Mouse (Mus musculus) G1E (cell line): ENCODE results near the gene Clca2. TPM values are rescaled to one million over a fixed set of nuclear protein-coding genes. Genes with fewer than 3 reads are reported as not detected.
"Not testable (repeated sequence)": the region's sequence is repeated elsewhere in the genome, so short reads cannot be mapped to it uniquely, and the experiment has no call there.

Experiments
- ATAC-seq: 2 replicates; pipeline ENCODE4 v1.8.0; 2016; ENCODE audit warnings: mild to moderate bottlenecking; ENCODE audit not compliant: insufficient number of reproducible peaks, poor library complexity, low FRiP score, severe bottlenecking; ENCODE audit errors: extremely low read depth
- DNase-seq: peaks from one replicate; pipeline ENCODE4 v3.0.0; 2012; ENCODE audit warnings: low spot score
- H3K27me3 ChIP-seq: 2 replicates; pipeline ENCODE4 v1.6.1; 2012; ENCODE audit warnings: mild to moderate bottlenecking, low read length, inconsistent platforms; ENCODE audit not compliant: insufficient read depth
- H3K36me3 ChIP-seq: replicated peaks from 2 replicates; pipeline ENCODE3; 2012; ENCODE audit warnings: mild to moderate bottlenecking, inconsistent platforms
- H3K4me1 ChIP-seq: 2 replicates; pipeline ENCODE4 v1.6.1; 2012; ENCODE audit warnings: low read depth, low read length, inconsistent platforms, mixed read lengths; ENCODE audit not compliant: insufficient read depth
- H3K4me3 ChIP-seq: 2 replicates; pipeline ENCODE4 v1.5.1; 2012; ENCODE audit warnings: low read depth, mild to moderate bottlenecking, inconsistent platforms, low read length, moderate library complexity, mixed read lengths
- H3K9me3 ChIP-seq: replicated peaks from 2 replicates; pipeline ENCODE4 v1.6.1; 2012; ENCODE audit warnings: inconsistent platforms
- CTCF ChIP-seq: IDR thresholded peaks from 2 replicates; pipeline ENCODE4 v1.5.1; 2012; ENCODE audit warnings: low read depth, low read length, inconsistent platforms, mixed read lengths
- GATA1 ChIP-seq: IDR thresholded peaks from 2 replicates; pipeline ENCODE4 v1.6.1; 2012; ENCODE audit warnings: borderline replicate concordance, low read length, inconsistent platforms, mixed read lengths
- GATA2 ChIP-seq: IDR thresholded peaks from 2 replicates; pipeline ENCODE4 v1.6.1; 2012; ENCODE audit warnings: low read depth, low read length, inconsistent platforms, borderline replicate concordance
- POLR2AphosphoS5 ChIP-seq: IDR thresholded peaks from 2 replicates; pipeline ENCODE4 v1.6.1; 2012; ENCODE audit warnings: low read depth, low read length, inconsistent platforms; ENCODE audit not compliant: insufficient replicate concordance
- TAL1 ChIP-seq: conservative IDR thresholded peaks from 2 replicates; pipeline ENCODE4 v1.6.1; 2012; ENCODE audit warnings: low read depth, low read length, inconsistent platforms, mixed read lengths
- polyA plus RNA-seq: library from polyadenylated mRNA; stranded (reverse); fragments of >175 nt; gene quantifications from 2 replicates; pipeline ENCODE4 v1.2.3, GENCODE M21; 2012
- total RNA-seq, 2 experiments: library from RNA; stranded (forward) in 1 of 2; stranded (reverse) in 1 of 2; fragments of 200-1000 nt in 1 of 2; fragments of >200 nt in 1 of 2; fragmentation: Nextera tagmentation in 1 of 2; gene quantifications; 2 replicates each; pipeline ENCODE4 v1.2.3; 2014 to 2017

The Clca2 gene
- total and polyA plus RNA-seq, 3 experiments = 0.05 TPM; not detected in 2

DNA sequence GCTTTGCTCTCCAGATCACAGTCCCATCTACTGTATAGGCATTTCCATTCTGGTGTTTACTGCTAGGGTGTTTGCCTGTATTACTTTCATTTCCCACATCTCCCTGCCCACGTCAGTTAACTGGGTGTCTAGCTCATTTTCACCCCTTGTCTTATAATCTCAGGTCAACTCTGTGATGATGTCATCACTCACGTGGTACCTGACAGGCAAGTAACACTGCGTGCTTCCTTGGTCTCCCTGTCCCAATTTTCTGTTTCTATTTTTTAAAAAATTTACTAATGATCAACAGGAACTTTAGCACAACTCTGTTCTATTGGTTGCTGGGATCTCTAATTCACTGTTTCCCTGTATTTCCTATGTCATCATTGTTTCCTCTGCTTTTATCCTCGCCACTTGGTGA, 30.3 kb downstream of the Clca2 start:
- Histone ChIP-seq H3K4me3 (no peak overlapping the region), H3K4me1 (peaks cover 9% of the 10 kb centered on the region), H3K9me3 (no peaks in the 10 kb centered on the region), H3K36me3 (no peaks in the 10 kb centered on the region), H3K27me3 (peaks cover 11% of the 10 kb centered on the region)
- TF ChIP-seq GATA2 (no peak), POLR2AphosphoS5 (no peak), TAL1 (no peak), CTCF (no peak), GATA1 (no peak)
- DNase-seq (no peak), ATAC-seq (no peak)

GRCm38 (mm10) chr3:145055138-145055537, 44.1 kb downstream of the Clca2 start:
- peaks cover 11% of the 10 kb centered on the region for H3K4me1 ChIP-seq
- not testable (repeated sequence) for H3K36me3 ChIP-seq, H3K4me3 ChIP-seq, H3K27me3 ChIP-seq, DNase-seq, ATAC-seq, H3K9me3 ChIP-seq

DNA sequence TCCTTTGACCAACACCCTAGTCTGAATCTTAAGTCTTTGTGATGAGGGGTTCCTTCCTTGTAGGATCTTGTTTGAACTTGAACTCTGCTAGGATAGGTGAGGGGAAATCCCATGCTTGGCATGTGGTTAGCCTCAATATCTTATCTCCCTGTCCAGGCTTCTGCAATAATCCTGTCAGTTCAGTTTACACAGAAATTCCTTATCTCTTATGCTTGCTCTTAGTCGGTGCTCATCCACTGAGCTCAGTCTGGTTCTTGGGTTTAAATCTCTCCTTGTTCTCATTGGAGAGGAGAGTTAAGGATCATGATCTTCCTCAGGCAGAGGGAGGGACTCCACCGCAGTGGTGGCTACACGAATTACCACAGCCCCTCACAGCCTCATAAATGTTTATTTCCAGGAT, 49.4 kb downstream of the Clca2 start:
- Histone ChIP-seq H3K9me3 (no peaks in the 10 kb centered on the region), H3K27me3 (peaks cover 5% of the 10 kb centered on the region; the same call in 1 of the 2 replicates), H3K36me3 (no peaks in the 10 kb centered on the region), H3K4me3 (no peak overlapping the region), H3K4me1 (peaks cover 32% of the 10 kb centered on the region)
- peak; percentile 73 for DNase-seq
- no peak for TF ChIP-seq CTCF
- TF ChIP-seq TAL1 = peak; percentile 94
- ATAC-seq = peak; percentile 97

DNA sequence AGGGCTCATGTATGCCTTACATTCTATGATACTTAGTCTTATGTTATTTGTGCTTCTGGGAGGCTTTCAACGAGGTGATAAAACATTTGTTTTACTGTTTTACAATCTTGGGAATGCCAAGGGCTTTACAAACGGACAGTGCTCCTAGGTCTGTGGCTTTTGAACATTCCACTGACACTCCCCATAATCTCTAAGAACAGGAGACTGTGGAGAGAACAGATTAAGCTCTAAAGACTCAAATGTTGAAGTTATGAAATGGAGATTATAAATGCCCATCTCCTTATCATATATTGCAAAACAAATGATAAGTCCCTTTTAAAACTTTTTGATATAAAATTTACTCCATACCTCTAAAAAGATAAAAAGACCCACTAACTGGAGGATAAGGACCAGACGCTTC, 60.4 kb downstream of the Clca2 start:
- Histone ChIP-seq H3K36me3 (no peaks in the 10 kb centered on the region), H3K4me1 (peaks cover 24% of the 10 kb centered on the region), H3K4me3 (no peak overlapping the region), H3K9me3 (no peaks in the 10 kb centered on the region), H3K27me3 (no peaks in the 10 kb centered on the region)
- TF ChIP-seq TAL1 (peak; percentile 38; the same call in 1 of the 2 replicates), CTCF (no peak)
- ATAC-seq (peak; percentile 60), DNase-seq (no peak)

GRCm38 (mm10) chr3:145032676-145033075, 66.6 kb downstream of the Clca2 start, which contains the start of gene Clca1:
TSS of gene Clca1 (minus strand) at chr3:145032776.
- no peaks in the 10 kb centered on the region for H3K36me3 ChIP-seq
- H3K27me3 ChIP-seq = peaks cover 18% of the 10 kb centered on the region
- H3K4me3 ChIP-seq = no peak within 1 kb of the TSS
- peaks cover 12% of the 10 kb centered on the region for H3K4me1 ChIP-seq
- TF ChIP-seq CTCF (no peak), POLR2AphosphoS5 (no peak), GATA2 (no peak), GATA1 (no peak), TAL1 (no peak)
- no peaks in the 10 kb centered on the region for H3K9me3 ChIP-seq
- ATAC-seq (no peak), DNase-seq (no peak)

DNA sequence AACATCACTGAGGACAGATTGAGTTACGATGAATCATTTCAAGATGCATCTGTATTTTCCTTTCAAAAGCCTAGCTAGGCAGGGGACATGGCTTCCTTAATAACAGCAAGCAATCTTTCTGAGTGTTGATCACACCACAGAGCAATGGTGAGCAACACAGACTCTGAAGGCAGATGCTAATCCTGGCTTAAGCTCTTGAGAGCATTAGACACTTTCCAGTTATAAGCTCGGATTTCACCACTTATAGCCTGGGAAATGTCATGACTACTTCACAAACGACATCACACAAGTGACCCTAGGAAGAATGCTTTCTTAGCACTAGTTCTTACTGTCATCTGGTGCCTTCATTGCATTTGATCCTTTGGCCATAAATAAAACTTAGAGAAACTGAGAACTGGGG, 71.2 kb downstream of the Clca2 start:
- H3K4me1 ChIP-seq = peaks cover 5% of the 10 kb centered on the region; the same call in 1 of the 2 replicates
- H3K4me3 ChIP-seq = no peak overlapping the region
- no peaks in the 10 kb centered on the region for H3K9me3 ChIP-seq
- ATAC-seq = no peak
- DNase-seq = no peak
- no peaks in the 10 kb centered on the region for H3K36me3 ChIP-seq
- TF ChIP-seq GATA2 = no peak
- TF ChIP-seq POLR2AphosphoS5 = no peak
- TF ChIP-seq TAL1 = no peak
- TF ChIP-seq CTCF = no peak
- TF ChIP-seq GATA1 = no peak
- peaks cover 26% of the 10 kb centered on the region for H3K27me3 ChIP-seq

GRCm38 (mm10) chr3:145026750-145027149, 72.5 kb downstream of the Clca2 start:
- DNase-seq = peak; percentile 44
- Histone ChIP-seq H3K4me3 (no peak overlapping the region), H3K4me1 (peaks cover 5% of the 10 kb centered on the region; the same call in 1 of the 2 replicates), H3K27me3 (peaks cover 26% of the 10 kb centered on the region), H3K36me3 (no peaks in the 10 kb centered on the region), H3K9me3 (no peaks in the 10 kb centered on the region)
- TF ChIP-seq GATA1 = no peak
- no peak for TF ChIP-seq GATA2
- TF ChIP-seq CTCF = peak; percentile 94
- TF ChIP-seq TAL1 = no peak
- no peak for TF ChIP-seq POLR2AphosphoS5
- ATAC-seq = peak; percentile 47; the same call in 1 of the 2 replicates

Other genes with a start within 250 kb of the Clca2 start
- not detected in 2 replicates for gene Clca4b, start 166.9 kb downstream of the Clca2 start, total RNA-seq (2014; fragmentation: Nextera tagmentation)
- 0.06 TPM in 1 of 2 replicates, not detected in the other for gene Clca4b, start 166.9 kb downstream of the Clca2 start, total RNA-seq (2017)
- gene Clca4b, start 166.9 kb downstream of the Clca2 start, polyA plus RNA-seq = not detected in 2 replicates
- not detected in 2 replicates for gene Clca4a, start 124.4 kb downstream of the Clca2 start, total RNA-seq (2014; fragmentation: Nextera tagmentation)
- not detected in 2 replicates for gene Clca4a, start 124.4 kb downstream of the Clca2 start, total RNA-seq (2017)
- not detected in 2 replicates for gene Clca4a, start 124.4 kb downstream of the Clca2 start, polyA plus RNA-seq
- 4.6 TPM in 1 of 2 replicates, not detected in the other for gene Clca1, start 66.7 kb downstream of the Clca2 start, total RNA-seq (2014; fragmentation: Nextera tagmentation)
- 0.27 TPM in 1 of 2 replicates, not detected in the other for gene Clca1, start 66.7 kb downstream of the Clca2 start, total RNA-seq (2017)
- gene Clca1, start 66.7 kb downstream of the Clca2 start, polyA plus RNA-seq = not detected in 2 replicates
- gene Odf2l, start 19.1 kb upstream of the Clca2 start, total RNA-seq (2014; fragmentation: Nextera tagmentation) = 91.1 and 103 TPM in 2 replicates
- 37.8 and 43.0 TPM in 2 replicates for gene Odf2l, start 19.1 kb upstream of the Clca2 start, total RNA-seq (2017)
- gene Odf2l, start 19.1 kb upstream of the Clca2 start, polyA plus RNA-seq = 3.8 and 4.2 TPM in 2 replicates
- gene Col24a1, start 193.0 kb upstream of the Clca2 start, total RNA-seq (2014; fragmentation: Nextera tagmentation) = not detected in 2 replicates
- gene Col24a1, start 193.0 kb upstream of the Clca2 start, total RNA-seq (2017) = 0.06 and 0.66 TPM in 2 replicates
- gene Col24a1, start 193.0 kb upstream of the Clca2 start, polyA plus RNA-seq = not detected in 2 replicates